Mouse (Mus musculus): ENCODE measurements around the gene Osbp.

Gene Osbp

GRCm38 (mm10) chr19:12011560-12012556 is 46.1 kb downstream of the Osbp start:
- DNase-seq (ENCODE audit: low read depth), result peak; percentile 96

- DNase-seq (ENCODE audit: low read depth), result no peak
Measured at GRCm38 (mm10) chr19:12012615-12013014, 46.9 kb downstream of the Osbp start.

DNA sequence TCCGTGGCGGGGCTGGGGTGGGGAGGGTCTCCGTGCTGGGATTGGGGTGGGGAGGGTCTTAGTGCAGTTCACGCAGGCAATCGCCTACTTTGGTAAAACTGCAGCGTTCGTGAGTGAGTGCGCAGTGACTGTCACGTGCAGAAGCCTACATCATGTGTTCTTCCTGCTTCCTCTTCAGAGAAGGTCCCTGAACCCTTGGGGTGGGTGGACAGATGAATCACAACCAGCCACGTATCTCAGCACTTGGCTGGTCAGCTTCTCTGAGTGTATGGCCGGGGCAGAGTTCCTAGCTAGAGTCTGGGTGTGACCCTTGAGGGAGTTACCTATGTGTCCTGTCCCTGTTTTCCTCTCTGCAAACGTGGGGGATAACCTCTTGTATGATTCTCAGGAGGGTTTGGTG is 47.5 kb downstream of the Osbp start:
- DNase-seq (ENCODE audit: low read depth), result peak; percentile 85

DNA sequence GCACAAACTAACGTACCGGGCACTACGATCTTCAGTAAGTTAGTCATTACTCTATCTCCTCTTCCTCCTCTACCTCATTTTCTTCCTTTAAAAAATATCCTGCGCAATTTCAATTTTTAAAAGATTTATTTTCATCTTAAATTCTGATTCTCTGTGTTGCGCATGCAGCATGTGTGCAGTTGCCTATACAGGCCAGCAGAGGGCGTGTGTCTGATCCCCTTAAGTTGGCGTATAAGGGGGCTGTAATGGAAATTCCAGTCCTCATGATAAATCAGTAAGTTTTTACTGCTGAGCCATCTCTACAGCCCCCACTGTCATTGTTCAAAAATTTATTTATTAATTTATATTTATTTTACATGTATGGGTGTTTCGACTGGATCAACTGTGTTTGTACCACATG is 50.0 kb downstream of the Osbp start:
- DNase-seq (ENCODE audit: low read depth), result peak; percentile 40

DNA sequence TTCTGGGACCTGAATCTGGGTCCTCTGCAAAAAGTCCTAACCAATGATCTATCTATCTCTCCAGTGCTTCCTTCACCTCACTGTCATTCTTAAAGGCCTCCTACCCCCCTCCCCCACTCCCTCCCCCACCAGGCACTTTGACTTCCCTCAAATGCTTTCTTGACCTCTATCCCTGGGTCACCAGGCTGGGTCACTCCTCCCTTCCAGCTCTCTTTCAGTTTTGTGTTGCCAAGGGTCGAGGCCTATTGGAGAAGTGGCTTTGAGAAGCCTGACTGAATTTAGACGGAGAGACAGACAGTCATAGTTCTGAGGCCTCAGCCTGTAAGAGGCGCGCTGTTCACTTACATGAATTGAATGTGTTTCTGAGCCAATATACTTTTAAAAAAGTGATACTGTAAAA is 50.5 kb downstream of the Osbp start:
- DNase-seq (ENCODE audit: low read depth), result no peak

- peak; percentile 31 for DNase-seq (ENCODE audit: low read depth)
Measured at GRCm38 (mm10) chr19:12024149-12024548, 58.4 kb downstream of the Osbp start.

DNA sequence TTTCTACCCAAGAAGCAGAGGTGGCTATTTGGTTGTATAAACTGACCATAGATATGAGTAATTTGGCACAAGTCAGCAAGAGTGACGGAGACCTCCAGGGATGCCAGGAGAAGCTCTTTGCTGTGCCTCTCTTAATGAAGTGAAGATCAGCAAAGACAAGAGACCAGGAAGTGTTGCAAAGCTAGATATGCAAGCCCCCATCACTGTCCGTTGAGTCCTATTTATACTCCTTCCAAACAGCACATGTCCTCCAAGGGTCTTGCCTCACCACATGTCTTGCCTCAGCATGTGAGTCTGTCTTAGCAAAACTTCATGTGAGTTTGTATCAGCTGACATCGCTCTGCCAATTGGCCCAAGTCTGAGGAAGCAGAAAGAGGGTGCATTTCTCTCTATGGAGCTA is 59.6 kb downstream of the Osbp start:
- DNase-seq (ENCODE audit: low read depth), result peak; percentile 60

DNA sequence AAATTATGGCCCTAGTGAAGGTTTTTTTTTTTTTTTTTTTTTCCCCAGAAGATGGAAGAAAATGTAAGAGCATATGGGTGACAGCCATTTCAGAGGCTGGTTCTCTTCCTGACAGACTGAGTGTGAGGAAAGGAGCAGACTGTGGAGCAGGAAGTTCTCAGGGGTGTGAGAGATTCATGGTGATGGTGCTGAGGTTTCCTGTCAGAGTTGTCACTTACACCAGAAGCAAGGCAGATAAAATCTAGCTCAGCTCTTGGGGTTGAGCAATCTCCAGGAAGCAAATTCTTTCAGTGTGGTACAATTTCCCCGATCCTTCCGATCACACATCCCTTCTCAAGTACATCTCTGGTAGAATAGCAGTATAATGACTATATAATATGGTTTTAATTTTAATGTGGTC is 60.9 kb downstream of the Osbp start:
- peak; percentile 80 for DNase-seq (ENCODE audit: low read depth)

DNA sequence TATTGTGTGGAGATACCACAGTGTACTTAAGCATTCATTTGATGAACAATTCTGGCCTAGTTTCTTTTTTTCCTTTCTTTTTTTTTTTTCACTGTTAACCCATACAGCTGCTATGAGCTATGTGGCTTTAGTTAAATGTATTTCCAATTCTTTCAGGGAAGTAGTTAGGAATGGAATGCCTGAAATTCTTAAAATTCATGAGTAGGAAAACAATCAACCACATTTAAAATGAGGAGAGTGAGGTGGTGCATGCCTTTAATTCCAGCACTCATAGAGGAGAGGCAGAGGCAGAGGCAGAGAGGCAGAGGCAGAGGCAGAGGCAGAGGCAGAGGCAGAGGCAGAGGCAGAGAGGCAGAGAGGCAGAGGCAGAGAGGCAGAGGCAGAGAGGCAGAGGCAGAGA is 72.0 kb downstream of the Osbp start:
- no peak for DNase-seq (ENCODE audit: low read depth)

DNA sequence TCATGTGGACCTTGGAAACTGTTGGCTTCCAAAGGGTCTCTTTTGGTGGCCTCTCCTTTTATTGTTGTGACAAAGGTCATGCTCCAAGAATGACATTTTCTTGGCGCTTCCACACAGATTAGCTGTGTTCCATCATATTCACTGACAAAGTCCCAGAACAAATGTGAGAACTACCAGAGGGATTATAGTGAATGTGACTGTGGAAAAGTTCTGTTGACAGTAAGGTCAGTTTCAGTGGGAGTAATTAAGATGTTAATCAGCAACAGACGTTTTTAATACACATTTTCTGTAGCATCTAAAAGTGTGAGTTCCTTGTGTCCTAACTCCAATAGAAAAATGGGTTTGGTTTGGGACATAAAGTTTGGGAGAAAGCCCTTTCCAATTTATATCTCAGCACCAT is 75.5 kb downstream of the Osbp start, which contains the start of gene Olfr1423:
Gene Olfr1423 (minus strand): TSS at position 101 of the 400 bp plus-strand sequence.
- DNase-seq (ENCODE audit: low read depth), result no peak

GRCm38 (mm10) chr19:12043163-12043562 is 77.4 kb downstream of the Osbp start:
- no peak for DNase-seq (ENCODE audit: low read depth)

Measured in 416B (cell line).